Mouse (Mus musculus) cerebral cortex, adult 2 months (tissue): ENCODE measurements around the gene Cul7.

Experiments used
- WGBS: fragments of 180-500 bp; shearing (Covaris S2); methylation state at CpG from one replicate; pipeline ENCODE4 v1.1.7; 2018; 5-methylcytosine and 5-hydroxymethylcytosine counted together

Gene Cul7

GRCm38 (mm10) chr17:46628791-46629684 is 21.1 kb upstream of the Cul7 start, which contains the start of gene Ptk7:
TSS of gene Ptk7 (minus strand) at chr17:46629504.
- under 1% methylated on average over 72 of the region's 90 CpGs for WGBS

DNA sequence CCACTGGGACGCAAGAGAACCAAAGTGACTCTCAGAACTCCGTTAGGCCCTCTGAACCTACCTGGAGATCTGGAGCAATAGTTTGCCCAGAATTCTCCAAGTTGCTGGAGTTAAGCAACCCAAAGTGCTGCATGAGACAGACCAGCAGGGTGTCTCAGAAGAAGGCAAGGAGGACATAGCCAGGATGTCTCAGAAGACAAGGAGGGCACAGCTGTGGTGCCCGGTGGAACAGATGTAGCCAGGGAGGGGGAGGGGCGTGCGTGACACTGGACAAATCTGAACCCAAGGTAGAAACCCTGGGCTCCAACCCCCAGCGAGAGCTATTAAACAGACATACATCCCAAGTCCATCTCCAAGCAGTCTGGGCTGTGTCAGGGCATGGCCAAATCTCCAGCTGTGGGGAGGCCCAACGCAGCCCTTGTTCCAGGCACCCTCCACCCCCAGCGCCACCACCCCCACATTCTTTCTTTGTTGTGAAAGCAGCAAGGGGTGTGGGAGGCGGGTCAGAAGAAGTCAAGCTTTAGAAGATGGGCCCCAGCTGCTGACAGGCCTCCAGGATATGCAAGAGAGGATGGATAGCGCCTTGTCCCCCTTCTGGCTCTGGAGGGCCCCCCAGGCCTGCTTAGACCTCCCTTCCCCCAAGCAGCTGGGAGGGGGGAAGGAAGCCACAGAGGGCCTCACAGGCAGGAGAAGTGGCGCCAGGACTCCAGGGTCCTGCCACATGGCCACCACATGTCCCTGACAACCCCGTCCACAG is 20.3 kb upstream of the Cul7 start:
- 35% methylated on average over 12 of the region's 12 CpGs for WGBS

DNA sequence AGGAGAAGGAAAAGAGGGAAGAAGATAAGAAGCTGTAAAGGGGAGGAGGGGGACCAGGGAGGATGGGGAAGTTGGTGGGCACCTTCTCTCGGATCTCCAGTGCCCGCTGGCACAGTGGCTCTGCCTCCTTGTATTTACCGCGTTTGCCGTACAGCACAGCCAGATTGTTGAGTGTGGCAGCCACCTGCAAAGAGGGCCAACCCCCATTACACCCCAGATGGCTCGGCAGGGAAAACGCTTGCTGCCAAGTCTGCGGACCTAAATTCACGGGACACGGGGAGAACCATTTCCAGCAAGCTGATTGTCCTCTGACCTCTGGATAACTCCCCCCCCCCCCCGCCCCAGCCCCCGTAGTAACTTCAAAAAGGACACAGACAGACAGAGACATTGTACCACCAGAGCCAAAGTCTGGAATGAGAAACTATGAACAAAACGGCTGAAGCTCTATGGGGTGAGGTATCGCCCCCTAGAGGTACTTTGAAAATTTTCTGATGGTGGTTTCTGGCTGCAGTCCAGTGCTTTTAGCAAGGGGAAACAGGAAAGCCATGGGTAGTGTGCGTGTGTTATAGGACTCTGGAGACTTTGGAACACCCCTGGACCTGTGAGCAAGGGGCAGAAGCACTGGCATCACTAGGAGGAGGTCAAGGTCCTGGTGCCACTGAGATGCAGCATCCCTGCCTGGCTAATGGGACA is 13.2 kb upstream of the Cul7 start:
- 6% methylated on average over 15 of the region's 15 CpGs for WGBS

GRCm38 (mm10) chr17:46639929-46640328 is 10.2 kb upstream of the Cul7 start:
- 87% methylated on average over 9 of the region's 9 CpGs for WGBS

- WGBS: 94% methylated on average over 17 of the region's 17 CpGs
Observed at GRCm38 (mm10) chr17:46642060-46642459, 8.1 kb upstream of the Cul7 start.

DNA sequence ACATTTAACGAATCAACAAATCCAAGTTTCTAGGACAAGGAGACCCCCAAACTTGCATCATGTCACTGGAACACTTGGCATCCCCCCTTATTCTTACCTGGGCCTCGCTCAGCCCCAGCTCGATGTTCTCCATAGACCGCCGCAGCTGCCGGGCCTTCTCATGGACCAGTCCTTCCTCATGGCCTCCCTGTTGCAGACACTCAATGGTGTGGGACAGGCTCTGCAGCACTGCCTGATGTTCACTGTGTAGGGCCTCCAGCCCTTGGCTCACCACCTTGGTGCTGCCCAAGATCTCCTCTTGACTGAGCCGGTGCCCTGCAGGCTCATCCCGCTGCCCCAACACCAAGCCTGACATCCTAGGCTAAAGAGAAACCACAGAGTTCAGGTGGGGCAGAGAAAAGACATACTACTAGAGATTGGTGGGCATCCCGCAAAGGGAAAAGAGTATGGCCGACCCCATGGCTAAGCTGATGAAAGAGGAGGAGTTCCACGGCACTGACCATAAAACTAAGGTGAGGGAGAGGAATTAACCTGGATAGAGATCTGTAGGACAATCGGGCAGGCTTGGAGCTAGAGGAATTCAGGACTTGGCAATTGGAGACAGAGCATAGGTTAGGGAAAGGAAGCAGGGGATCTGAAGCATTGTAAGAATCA is 5.9 kb upstream of the Cul7 start:
- WGBS: 90% methylated on average over 12 of the region's 12 CpGs

DNA sequence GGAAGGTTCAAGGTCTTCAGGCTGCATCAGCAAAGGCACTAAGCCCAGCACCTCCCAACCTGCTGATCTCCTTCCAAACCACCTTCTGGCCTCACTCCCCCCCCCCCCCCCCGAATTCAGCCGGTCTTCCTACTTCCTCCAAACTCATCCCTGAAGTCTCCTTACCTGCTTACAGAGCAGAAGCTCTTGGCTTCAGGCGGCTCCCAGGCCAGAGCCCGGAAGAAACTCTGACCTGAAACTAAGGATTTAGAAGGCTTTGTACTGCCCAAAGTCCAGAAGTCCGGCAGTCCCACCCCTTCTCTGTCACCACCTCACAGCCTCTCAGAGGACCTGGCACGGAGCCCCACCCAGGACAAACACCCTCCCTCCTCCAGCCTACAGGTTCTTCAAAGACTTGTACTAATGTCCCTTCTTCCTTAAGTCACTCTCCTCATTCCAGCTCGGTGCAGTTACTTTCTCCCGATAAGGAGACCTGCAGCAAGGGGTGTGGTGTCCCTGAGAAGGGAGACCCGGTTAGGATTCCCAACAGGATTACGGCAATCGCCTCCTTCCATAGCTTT is 5.1 kb upstream of the Cul7 start:
- WGBS: 8% methylated on average over 11 of the region's 11 CpGs

DNA sequence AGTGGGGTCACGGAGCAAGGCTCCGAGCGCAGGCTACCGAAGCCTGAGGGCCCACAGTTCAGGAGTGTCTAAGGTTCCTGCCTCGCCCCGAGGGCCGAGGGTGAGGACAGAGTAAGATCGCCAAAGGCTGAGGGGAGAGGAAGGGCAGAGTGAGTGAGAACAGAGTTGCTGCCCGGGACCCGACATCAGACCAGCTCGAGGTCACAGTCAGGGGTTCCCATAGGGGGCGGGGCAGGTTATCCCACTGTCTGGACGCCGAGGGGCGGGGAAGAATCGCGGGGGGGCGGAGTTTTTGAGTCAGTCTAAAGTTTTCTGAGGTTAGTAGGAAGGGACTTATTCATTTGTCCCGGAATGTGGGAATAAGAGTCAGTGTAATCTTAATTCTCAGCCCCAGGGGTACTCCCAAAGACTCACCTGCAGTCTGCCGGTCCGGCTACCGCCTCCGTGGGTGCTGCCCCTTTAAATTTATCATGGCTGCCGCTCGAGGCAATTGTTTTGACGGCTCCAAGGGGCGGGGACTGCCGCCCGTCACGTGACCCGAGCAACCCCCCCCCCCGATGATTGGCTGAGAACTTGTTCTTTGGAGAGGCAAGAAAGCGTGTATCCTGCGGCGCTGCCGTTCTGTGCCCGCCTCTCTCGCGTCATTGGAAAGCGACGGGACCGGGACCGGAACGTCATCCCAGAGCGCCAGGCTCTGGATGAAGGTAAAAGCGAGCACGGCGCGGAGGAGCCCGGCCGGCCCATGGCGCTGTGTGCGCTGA is 4.4 kb upstream of the Cul7 start, which contains the start of the genes Klc4 and Mrpl2:
Gene Klc4 (minus strand): TSS at position 462 of the 761 bp plus-strand sequence.
Gene Mrpl2 (plus strand): TSS at position 669 of the 761 bp plus-strand sequence.
- under 1% methylated on average over 53 of the region's 53 CpGs for WGBS

DNA sequence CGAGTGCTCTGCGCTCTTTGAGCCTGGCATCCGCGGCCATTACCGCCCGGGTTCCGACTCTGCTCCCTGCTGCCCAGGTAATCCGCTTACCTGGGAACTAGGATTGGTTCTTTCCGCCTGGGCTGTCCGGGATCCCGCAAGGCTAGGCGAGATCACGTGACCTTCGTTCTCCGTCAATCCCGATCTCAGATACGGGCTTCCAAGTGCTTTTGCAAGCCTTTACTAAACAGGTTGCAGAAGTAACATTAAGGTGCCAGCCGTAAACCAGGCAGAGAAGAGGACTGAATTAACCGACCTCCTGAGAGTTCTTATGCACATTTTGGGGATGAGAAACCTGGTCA is 3.8 kb upstream of the Cul7 start:
- WGBS: under 1% methylated on average over 19 of the region's 19 CpGs

DNA sequence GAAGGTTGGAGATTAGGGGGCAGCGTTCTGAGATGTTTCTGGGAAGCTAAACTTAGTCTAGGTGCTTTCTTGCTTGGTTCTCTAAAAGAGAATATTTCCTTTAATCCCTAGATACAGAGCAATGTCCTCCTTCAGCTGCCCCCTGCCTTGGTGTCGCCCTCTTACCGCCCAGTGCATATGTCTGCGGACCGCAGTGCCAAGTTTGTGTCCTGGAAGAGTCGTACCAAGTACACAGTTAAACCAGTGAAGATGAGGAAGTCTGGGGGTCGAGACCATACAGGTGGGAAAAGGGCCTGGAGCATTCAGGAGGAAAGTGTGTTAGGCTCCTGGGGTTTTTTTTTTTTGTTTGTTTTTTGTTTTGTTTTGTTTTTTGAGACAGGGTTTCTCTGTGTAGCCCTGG is 2.9 kb upstream of the Cul7 start:
- 90% methylated on average over 7 of the region's 7 CpGs for WGBS

DNA sequence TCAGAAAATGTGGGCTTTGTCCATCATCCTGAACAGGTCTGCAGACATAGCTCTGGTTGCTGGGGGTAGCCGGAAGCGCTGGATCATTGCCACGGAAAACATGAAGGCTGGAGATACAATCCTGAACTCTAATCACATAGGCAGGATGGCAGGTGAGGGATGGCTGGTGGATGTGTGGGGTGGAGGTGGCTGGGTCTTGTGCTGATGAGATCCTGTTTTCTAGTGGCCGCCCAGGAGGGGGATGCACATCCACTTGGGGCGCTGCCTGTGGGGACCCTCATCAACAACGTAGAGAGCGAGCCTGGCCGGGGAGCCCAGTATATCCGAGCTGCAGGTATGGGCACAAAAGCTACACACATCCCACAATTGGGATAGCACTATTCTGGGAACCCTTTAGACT is 1.7 kb upstream of the Cul7 start:
- 91% methylated on average over 9 of the region's 9 CpGs for WGBS

GRCm38 (mm10) chr17:46649811-46650210 is 326 bp upstream of the Cul7 start:
- WGBS: 28% methylated on average over 15 of the region's 15 CpGs

GRCm38 (mm10) chr17:46651292-46651691 is 1.2 kb downstream of the Cul7 start:
- 66% methylated on average over 17 of the region's 17 CpGs for WGBS

- WGBS: 67% methylated on average over 20 of the region's 20 CpGs
Observed at GRCm38 (mm10) chr17:46651755-46652547, 1.8 kb downstream of the Cul7 start.

GRCm38 (mm10) chr17:46656054-46656453 is 5.9 kb downstream of the Cul7 start:
- WGBS: 84% methylated on average over 6 of the region's 6 CpGs

- WGBS: 94% methylated on average over 9 of the region's 9 CpGs
Observed at GRCm38 (mm10) chr17:46661351-46661750, 11.2 kb downstream of the Cul7 start.

DNA sequence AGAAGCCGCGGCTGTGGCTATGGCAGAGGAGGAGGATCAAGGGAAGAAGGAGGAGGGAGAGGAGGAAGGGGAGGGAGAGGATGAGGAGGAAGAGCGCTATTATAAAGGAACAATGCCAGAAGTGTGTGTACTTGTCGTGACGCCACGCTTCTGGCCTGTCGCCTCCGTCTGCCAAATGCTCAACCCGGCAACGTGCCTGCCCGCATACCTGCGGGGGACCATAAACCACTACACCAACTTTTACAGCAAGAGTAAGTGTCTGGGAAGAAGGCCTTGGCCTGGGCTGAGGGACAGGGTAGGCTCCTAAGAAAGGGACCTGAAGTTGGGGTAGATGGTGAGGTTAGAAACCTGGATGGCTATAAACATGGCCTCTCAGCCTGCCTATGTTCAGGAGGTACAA is 11.8 kb downstream of the Cul7 start:
- WGBS: 88% methylated on average over 12 of the region's 12 CpGs

- 76% methylated on average over 5 of the region's 5 CpGs for WGBS
Observed at GRCm38 (mm10) chr17:46662730-46663129, 12.6 kb downstream of the Cul7 start.

GRCm38 (mm10) chr17:46667712-46668111 is 17.6 kb downstream of the Cul7 start:
- 84% methylated on average over 16 of the region's 16 CpGs for WGBS

GRCm38 (mm10) chr17:46669911-46670310 is 19.8 kb downstream of the Cul7 start:
- 96% methylated on average over 10 of the region's 10 CpGs for WGBS
